Mouse (Mus musculus): Measurements from ENCODE around the gene F2rl1.
A peak's percentile ranks its signal among the peaks of the same experiment; 100 is the strongest.

Gene F2rl1

DNA sequence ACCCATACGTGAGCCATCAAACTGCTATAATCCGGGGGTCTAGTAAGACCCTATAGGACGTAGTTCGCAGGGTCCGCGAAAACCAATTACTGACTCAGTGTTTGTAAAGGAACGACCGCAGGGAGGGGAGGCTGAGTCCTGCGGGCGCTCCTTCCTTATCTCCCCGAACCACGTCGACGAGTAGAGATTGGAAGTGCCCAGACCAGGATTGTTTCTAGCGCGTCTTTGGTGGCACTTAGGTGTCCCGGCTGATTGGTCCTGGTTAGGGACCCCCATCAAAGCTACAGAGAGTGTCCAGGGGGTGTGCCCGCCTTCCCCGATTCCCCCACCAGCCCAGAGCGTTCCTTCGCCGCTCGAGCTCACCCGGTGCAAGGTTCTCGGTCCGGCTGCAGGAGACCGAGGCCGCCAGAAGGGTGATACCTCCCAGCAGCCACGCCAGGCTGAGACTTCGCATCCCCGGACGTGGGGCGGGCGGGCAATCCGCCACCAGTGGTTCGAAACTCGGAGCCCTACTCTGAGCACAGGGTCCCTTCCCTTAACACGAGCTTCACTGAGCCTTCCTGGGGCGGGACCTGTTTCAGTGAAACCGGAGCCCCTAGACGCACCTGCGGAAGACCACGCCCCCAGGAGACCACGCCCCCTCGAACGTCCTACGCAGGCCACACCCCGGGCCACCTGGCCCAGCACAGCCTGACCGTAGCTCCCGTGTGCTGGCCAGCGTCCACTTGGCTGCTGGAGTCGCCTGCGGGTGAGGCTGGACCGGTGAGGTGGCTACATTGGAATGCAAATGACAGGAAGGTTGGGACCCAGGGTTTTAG, at the start of gene F2rl1:
F2rl1 (minus strand) TSS at position 554 of the 818 bp plus-strand sequence.
- DNase-seq (ENCODE audit: low read depth, low spot score) = peak; percentile 46

DNA sequence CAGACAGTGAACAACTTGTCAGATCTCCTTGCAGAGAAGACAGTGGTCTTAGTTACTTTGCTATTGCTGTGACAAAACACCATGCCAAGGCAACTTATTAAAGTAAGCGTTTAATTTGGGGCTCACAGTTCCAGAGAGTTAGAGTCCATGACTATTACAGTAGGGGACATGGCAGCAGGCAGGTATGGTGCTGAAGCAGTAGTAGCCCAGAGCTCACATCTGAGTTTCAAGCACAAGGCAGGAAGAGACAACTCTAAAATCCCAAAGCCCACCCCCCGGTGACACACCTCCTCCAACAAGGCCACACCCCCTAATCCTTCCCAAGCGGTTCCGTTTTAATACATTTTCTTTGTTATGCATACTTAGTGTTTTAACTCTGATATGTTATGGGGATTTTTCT, 45.9 kb upstream of the F2rl1 start:
- no peak for DNase-seq (ENCODE audit: low read depth, low spot score)

GRCm38 (mm10) chr13:95569326-95569725, 44.3 kb upstream of the F2rl1 start:
- DNase-seq (ENCODE audit: low read depth, low spot score) = no peak

GRCm38 (mm10) chr13:95568336-95568735, 43.3 kb upstream of the F2rl1 start:
- DNase-seq (ENCODE audit: low read depth, low spot score) = no peak

DNA sequence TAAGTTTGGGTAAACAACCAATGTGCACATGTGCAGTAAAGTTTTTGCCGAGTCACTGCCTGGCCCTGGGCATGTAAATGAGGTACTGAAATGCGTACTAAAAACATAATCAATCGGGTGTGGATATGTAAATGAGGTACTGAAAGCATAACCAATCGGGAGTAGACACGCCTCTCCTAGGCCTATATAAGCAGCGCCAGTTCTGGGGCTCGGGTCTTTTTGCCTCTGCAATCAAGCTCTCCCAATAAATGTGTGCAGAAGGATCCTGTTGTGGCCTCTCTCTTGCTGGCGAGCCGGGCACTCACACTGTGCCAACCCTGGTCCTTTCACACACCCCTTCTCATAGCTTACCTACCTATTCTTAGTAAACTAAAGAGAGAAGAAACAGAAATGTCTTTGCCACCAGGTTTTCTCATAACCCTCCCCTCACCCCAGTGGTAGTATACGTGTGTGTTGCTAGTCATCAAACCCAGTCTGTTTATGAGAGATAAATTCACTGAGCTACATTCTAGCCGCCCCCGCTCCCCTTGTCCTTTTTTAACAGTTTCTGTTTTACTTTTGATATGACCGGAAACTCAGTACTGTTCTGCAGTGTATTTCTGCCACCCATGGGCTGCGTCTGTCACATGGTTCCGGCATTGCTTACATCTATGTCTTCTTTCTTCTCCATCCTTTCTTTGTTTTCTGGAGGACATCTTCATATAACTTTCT, 42.0 kb upstream of the F2rl1 start:
- no peak for DNase-seq (ENCODE audit: low read depth, low spot score)

GRCm38 (mm10) chr13:95563693-95564092, 38.7 kb upstream of the F2rl1 start:
- DNase-seq (ENCODE audit: low read depth, low spot score) = peak; percentile 83

GRCm38 (mm10) chr13:95563066-95563610, 38.1 kb upstream of the F2rl1 start:
- DNase-seq (ENCODE audit: low read depth, low spot score) = no peak

DNA sequence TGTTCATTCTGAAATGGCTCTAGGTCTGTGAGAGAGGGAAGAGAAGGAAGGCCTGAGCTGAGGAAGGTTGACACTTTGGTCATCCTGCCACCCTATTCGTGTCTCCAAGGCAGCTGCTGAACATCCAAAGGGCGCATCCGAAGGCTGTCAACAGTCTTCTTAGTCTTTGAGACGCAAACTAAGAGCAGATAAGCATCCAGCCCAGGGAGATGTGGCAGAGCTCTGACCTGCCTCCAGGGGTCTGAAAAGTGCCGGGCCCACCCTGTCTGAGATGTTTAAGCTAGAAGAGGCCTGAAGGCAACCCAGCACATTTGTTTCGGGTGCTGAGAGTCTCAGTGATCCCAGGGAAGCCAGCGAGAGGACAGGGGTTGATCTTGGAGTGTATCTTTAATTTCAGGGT, 32.3 kb upstream of the F2rl1 start:
- DNase-seq (ENCODE audit: low read depth, low spot score) = no peak

DNA sequence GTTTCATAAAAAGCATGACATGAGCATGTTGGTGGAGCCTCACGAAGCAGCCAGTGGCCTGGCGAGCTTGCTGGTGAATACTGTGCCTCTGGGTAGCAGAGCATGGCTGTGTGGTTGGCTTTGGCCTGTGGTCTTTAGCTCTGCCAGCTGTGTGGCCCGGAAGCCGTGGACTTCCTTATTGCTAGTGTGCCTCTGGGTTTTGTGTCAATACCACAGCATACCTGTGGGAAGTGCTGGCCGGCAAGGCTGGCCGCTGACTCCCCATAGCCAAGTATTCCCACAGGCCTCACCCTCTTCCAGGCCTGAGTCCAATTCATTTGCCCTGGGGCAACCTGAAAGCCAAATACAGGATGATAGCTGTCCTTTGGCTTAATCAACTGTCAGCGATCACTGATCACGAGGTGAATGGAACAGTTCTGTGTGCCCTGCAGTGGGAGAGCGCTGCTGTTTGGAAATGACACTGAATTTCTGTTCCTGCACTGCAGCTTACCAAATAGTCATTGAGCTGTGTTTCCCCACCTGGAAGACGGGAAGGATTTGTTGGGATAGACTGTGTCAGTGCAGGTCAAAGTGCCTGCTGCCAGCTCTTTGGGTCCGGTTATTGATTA, 29.0 kb upstream of the F2rl1 start:
- no peak for DNase-seq (ENCODE audit: low read depth, low spot score)

- no peak for DNase-seq (ENCODE audit: low read depth, low spot score)
Measured at GRCm38 (mm10) chr13:95550636-95551370, 25.8 kb upstream of the F2rl1 start.

DNA sequence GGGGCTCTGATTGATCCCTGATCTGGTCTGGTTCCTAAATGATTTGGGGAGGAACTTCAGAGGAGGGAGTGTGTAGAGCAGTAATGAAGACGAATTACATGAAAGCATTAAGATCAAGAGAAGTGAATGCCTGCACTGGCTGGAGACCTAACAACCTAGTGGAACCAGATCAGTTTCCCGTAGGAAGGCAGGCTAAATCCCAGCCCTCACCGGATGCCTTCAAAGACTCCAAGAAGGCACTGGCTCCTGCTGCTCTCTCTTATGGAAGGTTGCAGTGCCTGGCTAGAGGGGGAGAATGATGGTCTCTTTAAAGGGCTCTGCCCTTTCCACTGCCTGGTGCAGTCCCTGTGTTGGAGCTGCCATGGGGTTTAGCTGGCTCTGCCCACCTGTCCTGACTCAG, 24.4 kb upstream of the F2rl1 start:
- DNase-seq (ENCODE audit: low read depth, low spot score) = no peak

- peak; percentile 34 for DNase-seq (ENCODE audit: low read depth, low spot score)
Measured at GRCm38 (mm10) chr13:95548856-95549255, 23.8 kb upstream of the F2rl1 start.

GRCm38 (mm10) chr13:95548291-95548789, 23.3 kb upstream of the F2rl1 start:
- DNase-seq (ENCODE audit: low read depth, low spot score) = peak; percentile 53

- peak; percentile 48 for DNase-seq (ENCODE audit: low read depth, low spot score)
Measured at GRCm38 (mm10) chr13:95547090-95547611, 22.1 kb upstream of the F2rl1 start.

GRCm38 (mm10) chr13:95546251-95546650, 21.2 kb upstream of the F2rl1 start:
- no peak for DNase-seq (ENCODE audit: low read depth, low spot score)

DNA sequence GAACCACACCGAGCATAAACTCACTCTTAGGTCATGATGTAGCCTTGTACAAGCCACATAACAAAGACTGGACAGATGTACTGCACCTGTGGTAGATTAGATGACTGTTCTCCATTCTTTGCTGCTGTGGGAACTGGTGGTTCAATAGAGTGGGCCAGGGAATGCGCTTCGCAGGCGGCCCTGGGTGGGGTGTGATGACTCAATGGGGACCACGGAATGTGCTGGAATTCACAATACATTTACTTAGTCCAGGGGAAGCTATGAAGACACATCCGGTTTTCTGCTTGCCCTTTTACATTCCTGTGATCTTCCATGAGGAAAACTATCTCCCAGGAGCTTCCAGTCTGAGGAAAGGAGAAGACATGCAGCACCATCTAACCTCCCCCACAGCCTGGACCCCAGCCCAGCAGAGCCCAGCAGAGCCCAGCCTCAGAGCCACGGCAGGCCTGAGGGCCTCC, 20.7 kb upstream of the F2rl1 start:
- DNase-seq (ENCODE audit: low read depth, low spot score) = no peak

DNA sequence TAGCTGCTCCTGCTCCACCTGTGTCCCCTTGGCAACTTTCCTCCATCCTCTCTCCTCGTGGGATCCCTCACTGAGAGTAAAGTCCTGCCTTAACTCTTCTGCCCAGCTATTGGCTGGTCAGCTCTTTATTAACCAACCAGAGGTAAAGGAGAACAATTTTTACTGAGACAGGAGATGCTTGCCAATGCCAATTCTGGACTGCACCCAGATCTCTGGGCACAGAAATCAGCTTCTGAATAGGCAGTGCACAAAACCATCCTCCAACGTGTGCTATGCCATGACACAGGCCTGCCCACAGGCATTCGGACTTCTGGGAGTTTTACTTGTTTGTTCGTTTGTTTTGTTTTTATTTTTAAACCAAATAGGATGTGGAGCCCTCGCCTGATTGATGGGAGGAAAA, 13.0 kb upstream of the F2rl1 start:
- DNase-seq (ENCODE audit: low read depth, low spot score) = no peak

DNA sequence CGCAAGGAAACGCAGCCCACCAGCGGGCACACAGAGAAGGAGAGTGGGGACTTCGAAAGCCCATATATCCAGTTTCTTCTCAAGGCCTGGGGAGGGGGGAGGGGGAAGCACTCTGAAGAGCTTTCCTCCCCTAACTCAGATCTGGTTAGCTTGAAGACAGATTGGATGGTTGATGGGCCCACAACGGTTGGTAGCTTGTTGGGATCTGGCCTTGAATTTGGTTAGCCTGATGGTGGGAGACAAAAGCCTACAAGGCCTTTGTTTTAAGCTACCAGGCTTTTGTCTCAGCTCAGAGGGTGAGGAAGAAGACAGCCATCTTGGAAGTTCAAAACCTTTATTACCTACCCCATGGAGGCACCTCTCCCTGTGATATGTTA, 11.1 kb upstream of the F2rl1 start:
- DNase-seq (ENCODE audit: low read depth, low spot score) = no peak

- DNase-seq (ENCODE audit: low read depth, low spot score) = no peak
Measured at GRCm38 (mm10) chr13:95535461-95536116, 10.6 kb upstream of the F2rl1 start.

GRCm38 (mm10) chr13:95535026-95535425, 10.0 kb upstream of the F2rl1 start:
- no peak for DNase-seq (ENCODE audit: low read depth, low spot score)

Data from forelimb bud, embryonic 11.5 days (tissue).